Mouse (Mus musculus): ENCODE results near the gene Pex11g.

GRCm38 (mm10) chr8:3429966-3430365, 37.5 kb downstream of the Pex11g start:
- TF ChIP-seq POLR2A (IDR thresholded peaks at IDR 0.05; ENCODE audit: low read depth, low read length) (no peak), CTCF (conservative IDR thresholded peaks at IDR 0.05; ENCODE audit: insufficient read depth, insufficient read length, low read depth, low read length) (no peak)
